Mouse (Mus musculus): ENCODE data around the gene Nmur1.

Nmur1 gene

DNA sequence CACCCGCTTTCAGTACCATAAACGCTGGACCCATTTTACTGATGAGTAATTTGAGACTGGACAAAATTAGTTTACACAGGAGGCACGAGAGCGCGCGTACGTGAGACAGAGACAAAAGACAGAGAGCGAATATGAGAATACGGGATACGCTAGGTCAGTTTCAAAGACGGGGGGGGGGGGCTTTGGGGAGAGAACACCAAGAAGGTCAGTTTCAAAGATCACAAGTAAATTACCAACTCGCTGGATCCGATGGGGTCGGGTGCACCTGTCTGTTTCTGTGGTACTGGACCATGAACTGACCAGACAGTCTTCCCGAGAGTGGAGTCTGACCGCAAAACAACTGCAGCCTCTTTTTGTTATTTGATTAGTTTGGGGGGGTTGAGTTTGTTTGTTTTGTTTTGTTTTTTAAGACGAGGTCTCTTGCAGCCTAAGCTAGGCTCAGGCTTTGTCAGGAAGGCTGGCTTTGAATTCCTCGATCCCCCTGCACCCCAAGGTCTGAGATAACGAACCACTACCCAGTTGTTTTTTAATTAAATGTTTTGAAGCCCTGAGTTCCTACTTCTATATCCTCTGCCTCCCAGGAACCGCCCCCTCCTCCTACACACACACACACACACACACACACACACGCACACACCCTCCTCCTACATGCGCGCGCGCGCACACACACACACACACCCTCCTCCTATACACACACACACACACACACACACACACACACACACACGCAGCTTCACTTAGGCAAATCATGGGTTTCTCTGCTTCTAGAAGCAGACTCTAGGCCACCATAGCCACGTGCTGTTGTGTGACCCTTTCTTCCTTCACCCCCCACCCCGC is 15.1 kb upstream of the Nmur1 start:
- DNase-seq (ENCODE audit: extremely low spot score, low spot score), result peak; percentile 81

DNA sequence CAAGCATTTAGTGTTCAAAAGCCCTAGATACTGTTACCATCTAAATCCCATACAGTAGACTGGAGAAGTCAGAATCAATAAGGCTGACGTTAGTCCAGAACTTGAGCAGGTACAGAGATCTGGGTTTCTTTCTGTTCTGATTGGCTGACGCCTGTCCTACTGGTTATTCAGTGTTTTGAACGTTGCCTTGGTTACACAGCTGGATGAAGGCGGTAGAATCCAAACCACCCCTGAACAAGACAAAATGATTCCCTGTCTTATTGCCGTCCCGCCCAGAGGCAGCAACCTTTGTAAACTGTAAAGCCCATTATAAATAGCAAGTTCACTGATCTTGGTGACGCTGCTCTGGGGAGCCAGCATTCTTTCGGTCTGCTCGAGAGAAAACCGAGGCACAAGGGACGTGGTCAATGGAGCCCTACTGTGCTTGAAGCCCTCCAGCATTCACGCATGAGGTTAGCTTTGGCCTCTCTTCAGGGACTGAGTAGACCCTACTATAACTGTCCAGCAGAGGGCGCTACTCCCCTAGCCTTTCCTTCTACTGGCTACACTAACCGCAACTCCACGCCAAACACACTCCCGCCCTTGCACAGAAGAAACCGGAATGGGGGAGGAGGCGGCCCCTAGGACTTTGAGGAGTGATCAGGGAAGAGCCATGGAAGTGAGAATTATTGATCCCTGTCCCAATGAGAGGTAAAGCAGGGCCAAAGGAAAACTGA is 14.3 kb upstream of the Nmur1 start:
- peak; percentile 96 for DNase-seq (ENCODE audit: extremely low spot score, low spot score)

DNA sequence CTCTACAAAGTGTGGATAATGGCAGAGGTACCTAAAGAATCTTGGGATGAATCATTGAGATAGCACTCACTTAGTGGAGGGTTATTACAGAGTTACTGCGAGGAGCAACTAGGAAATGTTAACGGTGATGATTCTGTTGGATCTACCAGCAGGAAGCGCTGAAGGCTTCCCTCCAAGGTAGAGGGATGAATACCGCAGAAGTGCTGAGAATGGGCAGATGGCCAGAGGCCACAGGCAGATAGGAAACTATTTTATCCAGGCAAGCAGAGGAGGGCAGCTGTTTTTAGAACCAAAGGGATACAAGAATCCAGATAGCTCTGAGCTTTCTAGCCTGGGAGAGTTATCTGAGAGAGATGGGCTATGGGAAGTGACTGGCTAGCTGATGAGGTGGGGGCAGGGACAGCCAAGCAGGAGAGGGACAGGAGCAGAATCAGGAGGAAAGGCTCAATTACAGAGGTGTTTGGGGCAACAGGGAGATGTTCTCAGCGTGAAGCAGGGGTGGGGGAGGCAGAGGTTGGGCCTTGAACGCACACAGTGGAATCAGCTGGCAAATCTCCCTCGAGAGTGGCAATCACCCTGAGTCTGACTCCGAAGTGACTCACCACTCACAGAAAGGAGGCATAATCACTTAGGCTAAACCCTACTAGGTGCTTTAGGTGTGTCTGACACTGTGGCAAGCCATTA is 13.6 kb upstream of the Nmur1 start:
- DNase-seq (ENCODE audit: extremely low spot score, low spot score), result no peak

DNA sequence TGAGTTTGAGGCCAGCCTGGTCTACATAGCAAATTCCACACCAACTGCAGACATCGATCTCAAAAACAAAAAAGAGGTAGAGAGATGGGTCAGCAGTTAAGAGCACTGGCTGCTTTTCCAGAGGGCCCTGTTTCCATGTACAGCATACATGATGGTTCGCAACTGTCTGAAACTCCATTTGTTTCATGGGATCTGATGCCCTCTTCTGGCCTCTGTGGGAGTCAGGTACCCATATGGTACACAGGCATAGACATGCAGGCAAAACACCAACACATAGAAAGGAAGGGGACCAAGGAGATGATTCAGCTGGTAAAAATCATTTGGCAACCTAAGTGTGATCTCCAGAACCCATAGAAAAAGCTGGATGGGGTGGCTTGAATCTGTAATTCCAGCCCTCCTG is 12.5 kb upstream of the Nmur1 start:
- peak; percentile 13 for DNase-seq (ENCODE audit: extremely low spot score, low spot score)

DNA sequence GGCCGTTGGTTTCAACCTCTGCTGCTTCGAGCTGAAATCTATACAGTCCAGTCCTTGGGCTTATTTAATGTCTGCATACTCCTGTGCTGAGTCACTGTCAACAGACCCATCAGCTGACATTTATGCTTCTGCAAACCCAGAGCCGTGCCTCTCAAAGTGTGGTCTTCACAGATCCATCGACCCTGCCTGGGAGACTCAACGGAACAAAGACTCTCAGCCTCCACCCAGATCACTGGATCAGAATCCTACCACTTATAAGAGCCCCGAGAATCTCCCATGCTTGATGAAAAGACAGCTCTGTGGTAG is 11.9 kb upstream of the Nmur1 start:
- DNase-seq (ENCODE audit: extremely low spot score, low spot score), result no peak

DNA sequence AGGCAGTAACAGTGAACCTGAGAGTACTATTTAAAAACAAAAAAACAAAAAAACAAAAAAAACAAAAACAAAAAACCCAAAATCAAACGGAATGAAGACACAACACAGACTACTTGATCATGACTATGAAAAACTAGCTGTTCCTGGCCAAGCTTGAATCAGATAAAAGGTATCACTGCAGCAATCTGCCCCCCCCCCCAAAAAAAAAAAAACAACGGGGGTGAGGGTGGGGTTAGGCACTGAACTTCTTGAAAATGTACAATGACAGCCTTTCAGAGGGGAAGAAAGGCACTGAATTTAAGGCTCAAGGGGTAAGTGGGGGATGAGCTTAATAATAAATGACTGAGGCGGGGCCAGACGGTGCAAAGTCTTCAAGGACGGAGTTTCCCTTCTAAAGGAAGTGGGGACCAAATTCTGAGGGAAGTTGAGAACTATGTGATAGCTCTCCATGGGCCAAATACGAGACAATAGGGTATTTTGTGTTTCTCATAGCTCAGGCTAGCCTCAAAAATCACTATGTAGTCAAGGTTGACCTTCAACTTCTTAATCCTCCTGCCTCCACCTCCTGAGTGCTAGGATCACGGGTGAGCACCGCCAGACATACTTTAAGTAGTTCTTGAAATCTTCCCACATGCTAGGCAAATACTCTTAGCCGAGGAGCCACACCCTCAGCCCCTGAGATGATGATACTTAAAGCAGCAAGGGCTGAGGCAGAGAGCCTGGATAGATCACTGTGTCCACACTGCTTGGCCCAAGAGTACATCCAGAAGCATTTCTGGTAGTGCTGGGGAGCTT is 11.4 kb upstream of the Nmur1 start:
- DNase-seq (ENCODE audit: extremely low spot score, low spot score), result peak; percentile 13

DNA sequence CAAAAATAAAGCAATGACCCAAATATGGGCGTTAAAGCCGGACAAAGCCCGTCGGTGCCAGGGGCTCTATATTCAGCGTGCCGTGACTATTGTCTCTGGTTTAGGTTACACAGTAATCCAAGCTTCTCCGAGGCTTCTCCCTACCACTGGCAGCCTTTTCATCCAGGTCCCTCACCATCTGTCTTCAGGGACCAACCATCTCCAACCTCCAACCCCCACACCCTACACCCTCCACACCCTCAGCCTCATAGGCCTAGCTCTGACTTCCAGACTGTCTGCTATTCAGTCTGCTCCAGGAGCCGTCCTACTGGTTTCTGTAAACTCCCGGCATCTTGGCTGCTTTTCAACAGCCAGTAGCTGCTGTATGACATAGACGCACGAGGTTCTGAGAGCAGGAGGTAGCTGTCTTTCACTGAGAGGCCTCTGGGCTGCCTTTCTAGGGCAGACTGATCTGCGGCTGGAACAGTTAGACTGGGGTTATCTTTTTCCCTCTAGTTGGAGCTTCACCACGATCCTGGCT is 9.3 kb upstream of the Nmur1 start:
- peak; percentile 52 for DNase-seq (ENCODE audit: extremely low spot score, low spot score)

DNA sequence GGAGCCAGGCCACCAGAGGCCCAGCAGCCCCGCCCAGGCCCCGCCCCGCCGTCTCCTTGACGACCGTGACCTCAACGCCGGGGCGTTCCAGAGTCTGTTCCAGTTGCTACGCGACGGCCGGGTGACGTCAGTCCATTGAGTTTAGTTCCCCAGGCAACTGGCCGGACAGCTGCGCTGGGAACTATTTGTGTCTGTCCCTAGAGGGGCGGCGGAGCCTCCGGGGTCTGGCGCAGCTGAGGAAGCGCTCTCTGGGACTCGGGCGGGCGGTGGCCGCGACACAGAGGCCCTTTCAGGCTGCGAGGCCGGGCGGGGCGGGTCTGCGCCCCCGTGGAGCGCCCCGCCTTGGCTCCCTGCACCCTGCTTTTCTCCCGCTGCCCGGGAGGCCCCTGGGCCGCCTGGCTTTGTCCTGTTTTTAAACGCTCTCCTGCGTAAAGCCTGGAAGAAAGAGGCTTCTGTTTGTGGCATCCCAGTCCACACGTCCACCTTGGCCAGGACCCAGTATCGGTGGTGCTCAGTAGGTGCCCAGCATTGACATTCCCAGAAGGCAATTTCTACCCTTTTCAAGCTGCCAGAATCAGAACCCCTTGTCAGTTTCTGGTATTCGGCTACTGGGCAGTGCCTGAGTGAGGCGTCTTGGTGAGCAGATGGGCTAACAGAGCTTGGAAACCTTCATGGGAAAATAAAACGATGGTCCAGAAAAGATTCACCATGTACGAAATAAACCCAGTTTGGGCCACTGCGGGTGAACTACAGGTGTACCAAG is 8.6 kb upstream of the Nmur1 start:
- DNase-seq (ENCODE audit: extremely low spot score, low spot score), result peak; percentile 100

DNA sequence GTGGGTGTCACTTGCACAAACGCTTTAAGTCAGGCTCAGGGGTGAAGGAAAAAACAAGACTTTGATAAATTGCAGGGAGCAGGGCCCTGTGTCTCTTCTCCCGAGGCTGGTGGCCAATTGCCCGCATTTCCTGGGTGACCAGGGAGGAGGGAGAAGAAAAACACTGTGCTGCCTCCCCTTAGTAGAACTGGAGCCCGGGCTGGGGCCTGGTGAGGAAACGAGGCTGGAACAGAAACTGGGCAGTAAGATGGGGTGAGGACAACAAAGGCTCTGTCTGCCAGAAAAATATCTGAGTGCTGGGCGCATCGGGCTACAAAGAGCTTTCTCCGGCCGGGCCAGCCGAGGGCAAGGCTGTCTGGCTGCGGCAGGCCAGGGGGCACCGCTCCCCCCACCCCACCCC is 8.0 kb upstream of the Nmur1 start:
- DNase-seq (ENCODE audit: extremely low spot score, low spot score), result no peak

DNA sequence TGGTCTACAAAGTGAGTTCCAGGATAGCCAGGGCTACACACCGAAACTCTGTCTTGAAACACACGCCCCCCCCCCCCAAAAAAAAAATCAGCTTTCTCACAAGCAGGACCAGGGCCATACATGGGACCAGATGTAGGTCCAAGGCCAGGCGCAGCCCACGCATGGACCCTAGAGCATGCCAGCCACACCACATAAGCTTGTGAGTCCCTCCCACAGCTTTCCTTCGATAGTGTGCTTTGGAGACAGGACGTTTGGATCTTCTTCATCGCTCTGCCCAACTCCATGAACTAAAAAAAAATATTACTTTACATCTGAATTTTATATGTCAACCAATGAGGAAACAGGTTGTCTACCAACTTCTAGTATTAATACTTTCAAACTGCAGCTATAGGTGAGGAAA is 7.3 kb upstream of the Nmur1 start:
- DNase-seq (ENCODE audit: extremely low spot score, low spot score), result no peak

DNA sequence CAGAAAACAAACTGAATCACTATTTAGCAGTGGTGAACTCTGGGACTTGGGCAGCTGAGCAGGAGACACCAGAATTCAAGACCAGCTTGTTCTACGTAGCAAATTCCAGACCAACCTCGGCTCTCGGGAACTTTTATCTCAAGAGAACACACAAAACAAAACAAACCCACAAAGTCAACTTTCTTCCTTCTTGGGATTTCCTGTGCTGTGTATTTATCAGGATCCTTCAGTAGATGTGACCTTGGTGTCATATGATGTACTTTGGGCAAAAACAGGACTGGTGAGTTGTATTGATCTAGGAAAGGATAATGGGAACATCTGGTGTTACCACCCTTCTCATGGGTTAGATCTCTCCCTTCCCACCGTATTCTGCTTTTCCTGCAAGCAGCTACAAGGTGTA is 6.8 kb upstream of the Nmur1 start:
- no peak for DNase-seq (ENCODE audit: extremely low spot score, low spot score)

DNA sequence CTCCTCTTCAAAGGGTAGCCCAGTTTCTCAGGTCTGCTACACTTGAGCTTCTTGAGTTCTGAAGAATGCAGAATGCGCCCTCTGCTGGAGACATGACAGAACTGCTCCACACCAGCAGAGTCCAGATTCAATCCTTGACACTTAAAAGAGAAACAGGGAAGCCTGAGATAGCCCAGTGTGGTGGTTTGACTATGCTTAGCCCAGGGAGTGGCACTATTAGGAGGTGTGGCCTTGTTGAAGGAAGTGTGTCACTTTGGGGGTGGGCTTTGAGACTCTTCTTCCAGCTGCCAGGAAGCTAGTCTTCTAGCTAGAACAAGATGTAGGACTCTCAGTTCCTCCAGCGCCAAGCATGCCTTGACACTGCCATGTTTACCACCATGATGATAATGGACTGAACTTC is 4.0 kb upstream of the Nmur1 start:
- DNase-seq (ENCODE audit: extremely low spot score, low spot score), result peak; percentile 71

DNA sequence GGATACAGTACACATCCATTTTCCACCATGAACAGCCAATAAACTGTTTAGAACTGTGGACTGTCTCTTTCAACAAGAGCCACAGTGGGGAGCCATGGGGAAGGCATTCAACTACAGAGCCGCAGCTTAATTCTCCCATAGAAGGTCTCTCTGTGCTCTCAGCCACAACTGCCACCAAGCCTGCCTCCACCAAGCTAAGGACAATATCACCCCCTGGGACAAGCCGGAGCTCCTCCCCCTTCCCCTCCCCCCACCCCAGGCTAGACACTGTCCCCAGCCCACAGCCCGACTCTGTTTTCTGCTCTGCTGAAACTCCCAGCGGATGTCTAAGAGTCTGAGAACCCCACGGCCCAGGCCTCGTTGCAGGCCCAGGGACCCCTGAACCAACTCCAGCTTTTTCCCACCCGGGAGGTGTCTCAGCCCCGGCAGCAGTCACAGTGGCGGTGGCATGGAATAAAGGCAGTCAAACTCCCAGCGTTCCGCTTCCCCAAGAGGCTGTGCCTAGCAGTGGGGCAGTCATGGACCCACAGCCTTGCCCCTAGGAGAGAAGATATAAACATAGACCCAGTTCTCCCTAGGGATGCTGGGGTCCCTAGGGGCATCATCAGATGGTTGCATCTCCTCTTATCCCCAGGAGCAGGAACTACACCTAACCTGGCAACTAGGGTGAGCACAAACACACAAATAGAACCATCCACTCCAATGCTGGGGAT is 1.0 kb downstream of the Nmur1 start:
- DNase-seq (ENCODE audit: extremely low spot score, low spot score), result no peak

DNA sequence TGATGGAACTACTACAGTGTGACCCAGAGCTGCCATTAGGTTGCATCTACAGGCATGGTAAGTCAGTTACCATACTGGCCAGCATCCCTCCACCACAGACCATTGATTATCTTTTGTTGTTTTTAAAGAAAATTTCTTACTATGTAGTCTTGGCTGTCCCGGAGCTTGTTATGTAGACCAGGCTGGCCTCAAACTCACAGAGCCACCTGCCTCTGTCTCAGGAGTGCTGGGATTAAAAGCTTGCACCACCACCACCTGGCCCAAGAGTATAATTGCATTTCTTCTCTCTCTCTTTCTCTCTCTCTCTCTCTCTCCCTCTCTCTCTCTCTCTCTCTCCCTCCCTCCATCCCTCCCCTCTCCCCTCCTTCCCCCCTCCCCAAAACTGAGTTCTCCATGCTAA is 1.7 kb downstream of the Nmur1 start:
- DNase-seq (ENCODE audit: extremely low spot score, low spot score), result no peak

DNA sequence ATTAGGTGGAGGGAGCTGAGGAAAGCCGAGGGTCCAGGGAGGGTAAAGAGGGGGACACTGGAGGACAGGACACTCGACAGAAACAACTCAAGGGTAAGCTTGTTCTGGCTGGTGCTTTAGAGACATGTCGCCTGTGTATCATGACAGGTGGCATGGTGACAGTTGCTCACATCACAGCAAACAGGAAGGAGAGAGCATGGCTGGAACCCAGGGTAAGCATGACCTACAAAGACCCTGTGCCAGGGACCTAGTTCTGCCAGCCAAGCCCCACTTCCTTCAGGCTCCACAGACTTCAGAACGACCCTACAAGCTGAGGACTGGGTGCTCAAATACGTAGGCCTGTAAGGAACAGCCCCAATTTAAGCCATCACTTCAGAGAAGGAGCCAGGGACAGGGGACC is 2.1 kb downstream of the Nmur1 start:
- no peak for DNase-seq (ENCODE audit: extremely low spot score, low spot score)

DNA sequence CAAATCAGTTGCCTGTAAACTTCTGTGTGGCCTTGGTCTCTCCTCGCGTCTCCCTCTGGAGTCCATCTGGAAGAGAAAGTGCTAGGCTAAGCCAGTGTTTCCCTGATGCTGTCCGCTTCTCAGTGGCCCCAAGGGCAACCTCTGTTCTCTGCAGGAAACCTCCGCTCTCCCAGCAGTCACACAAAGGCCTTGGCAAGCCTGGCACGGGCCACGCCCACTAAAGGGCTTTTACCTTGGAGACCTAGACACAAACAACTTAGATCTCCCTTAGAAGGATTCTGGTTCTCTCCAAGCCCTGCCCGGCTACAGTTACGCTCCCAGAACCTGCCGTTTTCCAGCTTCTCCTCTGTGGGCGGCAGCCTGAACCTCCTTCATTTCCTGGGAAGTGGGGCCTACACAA is 5.0 kb downstream of the Nmur1 start:
- no peak for DNase-seq (ENCODE audit: extremely low spot score, low spot score)

DNA sequence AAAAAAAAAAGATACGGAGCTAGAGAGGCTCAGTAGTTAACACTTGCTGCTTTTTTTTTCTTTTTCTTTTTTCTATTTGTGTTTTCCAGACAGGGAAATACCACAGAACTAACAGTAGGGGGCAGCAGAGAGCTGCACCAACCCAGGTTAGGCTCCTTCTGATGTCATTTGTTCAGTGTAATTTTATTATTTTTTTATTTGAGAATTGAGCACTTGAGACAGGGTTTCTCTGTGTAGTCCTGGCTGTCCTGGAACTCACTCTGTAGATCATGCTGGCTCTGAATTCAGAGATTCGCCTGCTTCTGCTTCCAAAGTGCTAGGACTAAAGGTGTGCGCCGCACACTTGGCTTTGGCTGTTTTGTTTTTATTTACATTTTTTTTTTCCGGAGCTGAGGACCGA is 9.7 kb downstream of the Nmur1 start:
- no peak for DNase-seq (ENCODE audit: extremely low spot score, low spot score)

DNA sequence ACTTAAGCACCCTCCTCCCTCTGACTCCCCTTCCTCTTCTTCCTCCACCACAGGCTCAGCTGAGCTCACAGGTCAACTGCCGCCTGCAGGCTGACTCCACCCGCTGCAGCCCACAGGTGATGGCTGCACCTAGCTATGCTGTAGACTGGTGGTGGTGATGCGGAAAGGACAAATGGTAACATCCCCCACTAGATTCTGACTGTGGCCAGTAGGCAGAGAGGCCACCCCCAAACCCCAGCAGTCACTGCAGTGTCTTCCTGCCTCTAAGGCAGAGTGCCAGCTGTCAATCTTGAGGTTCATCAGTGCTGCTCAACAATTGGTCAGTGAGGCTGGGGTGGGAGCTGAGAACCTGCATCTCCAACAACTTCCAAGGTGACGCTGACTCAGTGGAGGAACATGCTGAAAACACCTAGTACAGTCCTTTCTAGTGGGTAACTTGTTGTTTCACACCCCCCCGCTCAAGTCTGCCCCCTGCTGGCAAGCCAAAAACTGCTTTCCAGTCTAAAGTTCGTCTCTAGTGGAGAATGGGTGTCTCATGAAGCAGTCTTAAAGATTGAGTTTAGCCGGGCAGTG is 10.3 kb downstream of the Nmur1 start:
- no peak for DNase-seq (ENCODE audit: extremely low spot score, low spot score)

DNA sequence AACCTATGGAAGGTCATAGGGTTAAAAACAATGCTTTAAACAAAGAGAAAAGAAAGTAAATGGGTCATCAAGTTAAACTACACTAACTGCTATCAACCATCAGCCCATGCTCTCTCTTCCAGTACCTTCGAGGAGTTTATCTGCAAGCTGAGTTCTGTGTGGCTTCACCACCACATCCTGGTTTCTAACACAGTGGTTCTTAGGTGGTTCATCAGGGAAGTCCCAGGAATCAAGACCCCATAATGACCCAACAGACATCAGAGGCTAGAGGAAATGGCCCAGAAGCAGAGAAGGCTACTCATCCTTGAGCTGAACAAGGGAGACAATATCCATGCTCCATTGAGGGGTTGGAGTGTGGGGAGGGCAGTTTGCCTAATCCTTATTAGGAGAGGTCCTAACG is 10.9 kb downstream of the Nmur1 start:
- DNase-seq (ENCODE audit: extremely low spot score, low spot score), result no peak

DNA sequence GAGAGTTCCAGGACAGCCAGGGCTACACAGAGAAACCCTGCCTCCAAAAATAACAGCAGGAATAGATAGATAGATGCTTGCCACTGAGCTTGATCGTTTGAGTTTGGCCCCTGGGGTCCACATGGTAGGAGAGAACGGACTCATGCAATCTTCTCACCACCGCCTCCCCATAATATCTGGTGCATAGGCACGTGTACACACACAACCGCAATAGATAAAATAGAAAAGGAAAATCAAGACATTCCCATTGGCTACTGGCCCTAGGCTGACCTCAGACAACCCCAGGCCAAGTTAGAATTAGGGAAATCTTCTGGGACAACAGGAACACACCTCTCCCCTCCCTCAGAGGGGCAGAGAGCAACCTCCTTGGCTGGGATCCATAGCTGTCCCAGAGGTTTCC is 11.3 kb downstream of the Nmur1 start:
- no peak for DNase-seq (ENCODE audit: extremely low spot score, low spot score)

All from neural tube, embryonic 10.5 days (tissue).